Mouse (Mus musculus) intestine, postnatal 0 days (tissue): ENCODE measurements at regions not wholly inside any gene's neighbourhood (a gene's known extent, or its start where the extent isn't known, plus 50 kb on each side); places are given as distances from the start of the nearest gene placed in this dataset.

Source experiments
- ATAC-seq: fragments of 200-750 bp; cut with Nextera tagmentation; 2 replicates; pipeline ENCODE4 v1.8.0; 2017; ENCODE audit warnings: mild to moderate bottlenecking, moderate TSS enrichment, moderate library complexity
- H3K27ac ChIP-seq: fragments of 300-500 bp; sonication (generic); 2 replicates; pipeline ENCODE4 v1.5.1; 2014; ENCODE audit warnings: mild to moderate bottlenecking, low read depth, low read length, moderate library complexity
- H3K27me3 ChIP-seq: fragments of 300-500 bp; sonication (generic); replicated peaks from 2 replicates; pipeline ENCODE4 v1.6.1; 2014; ENCODE audit warnings: low read length, mixed read lengths; ENCODE audit not compliant: control insufficient read depth, insufficient read depth
- H3K36me3 ChIP-seq: fragments of 300-500 bp; sonication (generic); 2 replicates; pipeline ENCODE4 v1.6.1; 2014; ENCODE audit warnings: mild to moderate bottlenecking, moderate library complexity; ENCODE audit not compliant: control insufficient read depth, insufficient read depth
- H3K4me1 ChIP-seq: fragments of 300-500 bp; sonication (generic); replicated peaks from 2 replicates; pipeline ENCODE4 v1.6.1; 2014; ENCODE audit warnings: antibody characterized with exemption, low read length, mixed read lengths; ENCODE audit not compliant: control insufficient read depth, insufficient read depth
- H3K4me2 ChIP-seq: fragments of 300-500 bp; sonication (generic); replicated peaks from 2 replicates; pipeline ENCODE4 v1.6.1; 2014; ENCODE audit warnings: low read depth, mild to moderate bottlenecking, moderate library complexity
- H3K4me3 ChIP-seq: fragments of 300-500 bp; sonication (generic); 2 replicates; pipeline ENCODE4 v1.5.1; 2014; ENCODE audit warnings: low read depth, low read length
- H3K9ac ChIP-seq: fragments of 300-500 bp; sonication (generic); 2 replicates; pipeline ENCODE4 v1.6.1; 2014; ENCODE audit warnings: mild to moderate bottlenecking, low read depth, low read length
- H3K9me3 ChIP-seq: fragments of 300-500 bp; sonication (generic); 2 replicates; pipeline ENCODE4 v1.6.1; 2016; ENCODE audit warnings: mixed run types; ENCODE audit not compliant: control insufficient read depth
- CTCF ChIP-seq: sonication (generic); IDR thresholded peaks from 2 replicates; pipeline ENCODE4 v1.5.1; 2016; ENCODE audit warnings: low read depth, mild to moderate bottlenecking, control low read depth, antibody characterized with exemption, moderate library complexity
- WGBS: fragments of 180-500 bp; shearing (Covaris S2); extraction: QIAGEN DNeasy Blood & Tissue Kit; methylation state at CpG from one replicate; pipeline ENCODE4 v1.1.7; 2014; 5-methylcytosine and 5-hydroxymethylcytosine counted together

- no peaks in the 10 kb centered on the region for H3K36me3 ChIP-seq
- H3K27ac ChIP-seq = no peak overlapping the region
- H3K4me1 ChIP-seq = no peaks in the 10 kb centered on the region
- no peak for ATAC-seq
- H3K4me2 ChIP-seq = no peak overlapping the region
- H3K27me3 ChIP-seq = no peaks in the 10 kb centered on the region
- 69% methylated on average over 6 of the region's 6 CpGs for WGBS
- TF ChIP-seq CTCF = peak; percentile 62
- no peaks in the 10 kb centered on the region for H3K9me3 ChIP-seq
- no peak overlapping the region for H3K9ac ChIP-seq
- no peak overlapping the region for H3K4me3 ChIP-seq
Observed at GRCm38 (mm10) chr4:45676137-45676536, 122.7 kb upstream of the Aldh1b1 start.

- H3K9me3 ChIP-seq = no peaks in the 10 kb centered on the region
- WGBS = 91% methylated on average over 10 of the region's 10 CpGs
- TF ChIP-seq CTCF = no peak
- H3K4me3 ChIP-seq = no peak overlapping the region
- H3K4me1 ChIP-seq = no peaks in the 10 kb centered on the region
- no peak for ATAC-seq
- H3K4me2 ChIP-seq = no peak overlapping the region
- no peaks in the 10 kb centered on the region for H3K36me3 ChIP-seq
- H3K27ac ChIP-seq = no peak overlapping the region
- H3K9ac ChIP-seq = no peak overlapping the region
- H3K27me3 ChIP-seq = no peaks in the 10 kb centered on the region
Observed at GRCm38 (mm10) chr4:45674291-45674690, 124.5 kb upstream of the Aldh1b1 start.

GRCm38 (mm10) chr4:45673081-45673819, 125.6 kb upstream of the Aldh1b1 start:
- WGBS = 64% methylated on average over 16 of the region's 16 CpGs
- no peaks in the 10 kb centered on the region for H3K27me3 ChIP-seq
- H3K4me2 ChIP-seq = no peak overlapping the region
- H3K4me1 ChIP-seq = no peaks in the 10 kb centered on the region
- no peak overlapping the region for H3K9ac ChIP-seq
- no peak overlapping the region for H3K27ac ChIP-seq
- no peak for TF ChIP-seq CTCF
- H3K36me3 ChIP-seq = no peaks in the 10 kb centered on the region
- no peak overlapping the region for H3K4me3 ChIP-seq
- no peak for ATAC-seq
- no peaks in the 10 kb centered on the region for H3K9me3 ChIP-seq

- Histone ChIP-seq H3K9me3 (no peaks in the 10 kb centered on the region), H3K4me3 (no peak overlapping the region), H3K27me3 (no peaks in the 10 kb centered on the region)
Observed at GRCm38 (mm10) chr4:45672262-45673076, 126.4 kb upstream of the Aldh1b1 start.

GRCm38 (mm10) chr4:45664372-45664771, 132.1 kb upstream of the Shb start:
- Histone ChIP-seq H3K27me3 (no peaks in the 10 kb centered on the region), H3K9me3 (no peaks in the 10 kb centered on the region), H3K4me1 (no peaks in the 10 kb centered on the region), H3K27ac (no peak overlapping the region), H3K36me3 (no peaks in the 10 kb centered on the region), H3K4me2 (no peak overlapping the region), H3K4me3 (no peak overlapping the region), H3K9ac (no peak overlapping the region)
- TF ChIP-seq CTCF = no peak
- ATAC-seq = no peak
- 86% methylated on average over 8 of the region's 8 CpGs for WGBS

More at GRCm38 (mm10) chr4:45672262-45673076, 126.4 kb upstream of the Aldh1b1 start:
- no peaks in the 10 kb centered on the region for H3K4me1 ChIP-seq
- ATAC-seq = no peak
- no peak overlapping the region for H3K4me2 ChIP-seq
- TF ChIP-seq CTCF = no peak
- no peaks in the 10 kb centered on the region for H3K36me3 ChIP-seq
- no peak overlapping the region for H3K9ac ChIP-seq
- no peak overlapping the region for H3K27ac ChIP-seq
- WGBS = 58% methylated on average over 16 of the region's 16 CpGs

GRCm38 (mm10) chr4:45657350-45657978, 125.2 kb upstream of the Shb start:
- Histone ChIP-seq H3K4me2 (peak overlapping the region; percentile 10; the same call in 1 of the 2 replicates), H3K4me3 (no peak overlapping the region), H3K4me1 (0 out of 2 replicates have a peak, but pooled peaks cover 3% of the 10 kb centered on the region), H3K9me3 (no peaks in the 10 kb centered on the region), H3K9ac (no peak overlapping the region), H3K27me3 (no peaks in the 10 kb centered on the region), H3K36me3 (no peaks in the 10 kb centered on the region), H3K27ac (no peak overlapping the region)
- peak; percentile 88 for ATAC-seq
- TF ChIP-seq CTCF = no peak
- 18% methylated on average over 5 of the region's 5 CpGs for WGBS
